Mouse (Mus musculus) embryonic facial prominence, embryonic 11.5 days (tissue): ENCODE data around the gene Chn2. TPM values are rescaled to one million over a fixed set of nuclear protein-coding genes. Genes with fewer than 3 reads are reported as not detected.

Source experiments
- ATAC-seq: fragments of 200-750 bp; cut with Nextera tagmentation; replicated peaks from 2 replicates; pipeline ENCODE4 v1.8.0; 2017; ENCODE audit warnings: low read depth; ENCODE audit not compliant: insufficient number of reproducible peaks, low FRiP score, low TSS enrichment
- DNase-seq: peaks from one replicate; pipeline ENCODE4 v3.0.0-alpha.2; 2015; ENCODE audit warnings: low spot score
- H3K27ac ChIP-seq: fragments of 300-500 bp; sonication (generic); replicated peaks from 2 replicates; pipeline ENCODE4 v1.5.1; 2014; ENCODE audit warnings: mild to moderate bottlenecking, low read depth, low read length, control low read depth
- H3K27me3 ChIP-seq: fragments of 300-500 bp; sonication (generic); 2 replicates; pipeline ENCODE4 v1.6.1; 2014; ENCODE audit warnings: mild to moderate bottlenecking, low read length, moderate library complexity, mixed read lengths; ENCODE audit not compliant: control insufficient read depth, insufficient read depth
- H3K36me3 ChIP-seq: fragments of 300-500 bp; sonication (generic); replicated peaks from 2 replicates; pipeline ENCODE4 v1.6.1; 2014; ENCODE audit warnings: low read depth, mild to moderate bottlenecking, low read length, moderate library complexity, mixed read lengths; ENCODE audit not compliant: control insufficient read depth, insufficient read depth
- H3K4me1 ChIP-seq: fragments of 300-500 bp; sonication (generic); 2 replicates; pipeline ENCODE4 v1.6.1; 2014; ENCODE audit warnings: low read length, mixed read lengths; ENCODE audit not compliant: control insufficient read depth, insufficient read depth
- H3K4me2 ChIP-seq: fragments of 300-500 bp; sonication (generic); 2 replicates; pipeline ENCODE4 v1.6.1; 2014; ENCODE audit warnings: low read depth, mild to moderate bottlenecking, control low read depth, low read length, moderate library complexity
- H3K4me3 ChIP-seq: fragments of 300-500 bp; sonication (generic); 2 replicates; pipeline ENCODE4 v1.5.1; 2014; ENCODE audit warnings: low read depth, low read length, control low read depth
- H3K9ac ChIP-seq: fragments of 300-500 bp; sonication (generic); replicated peaks from 2 replicates; pipeline ENCODE4 v1.6.1; 2014; ENCODE audit warnings: mild to moderate bottlenecking, control low read depth, low read length
- H3K9me3 ChIP-seq: fragments of 300-500 bp; sonication (generic); replicated peaks from 2 replicates; pipeline ENCODE4 v1.6.1; 2016; ENCODE audit warnings: mild to moderate bottlenecking, low read length, inconsistent platforms, mixed read lengths; ENCODE audit not compliant: control insufficient read depth
- WGBS: fragments of 180-500 bp; shearing (Covaris S2); extraction: QIAGEN DNeasy Blood & Tissue Kit; methylation state at CpG from one replicate; pipeline ENCODE4 v1.1.7; 2014; 5-methylcytosine and 5-hydroxymethylcytosine counted together
- polyA plus RNA-seq: library from polyadenylated mRNA; unstranded; fragments of >200 nt; fragmentation: Nextera tagmentation; extraction: Ambion mirVana; gene quantifications from 2 replicates; pipeline ENCODE4 v1.2.1, GENCODE M21; 2014

The Chn2 gene
- polyA plus RNA-seq, 1 experiment from 2014 or later, result 14.0 TPM

DNA sequence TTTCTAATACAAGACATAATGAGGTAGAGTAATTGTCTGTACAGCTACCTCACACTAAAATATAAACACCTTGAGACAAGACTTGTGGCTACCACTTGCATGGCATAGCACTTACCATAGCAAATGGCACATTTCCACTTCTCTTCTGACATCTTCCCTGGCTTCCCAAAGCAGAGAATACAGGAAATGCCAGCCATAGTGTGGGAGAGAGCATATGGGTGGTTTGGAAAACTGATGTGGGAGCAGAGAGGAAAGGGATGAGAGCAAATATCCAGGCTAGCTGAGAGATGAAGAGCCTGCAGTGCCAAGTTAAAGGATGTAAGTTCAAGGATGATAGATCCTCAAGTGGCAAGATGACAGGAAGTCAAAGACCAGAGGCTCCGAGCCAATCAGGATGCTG, 266.4 kb downstream of the Chn2 start:
- Histone ChIP-seq H3K9me3 (no peaks in the 10 kb centered on the region), H3K4me2 (no peak overlapping the region), H3K27me3 (no peaks in the 10 kb centered on the region), H3K4me1 (no peaks in the 10 kb centered on the region), H3K27ac (no peak overlapping the region), H3K9ac (no peak overlapping the region), H3K36me3 (no peaks in the 10 kb centered on the region), H3K4me3 (no peak overlapping the region)
- ATAC-seq (no peak), DNase-seq (no peak)
- 82% methylated on average over 1 of the region's 1 CpGs for whole genome bisulfite sequencing

DNA sequence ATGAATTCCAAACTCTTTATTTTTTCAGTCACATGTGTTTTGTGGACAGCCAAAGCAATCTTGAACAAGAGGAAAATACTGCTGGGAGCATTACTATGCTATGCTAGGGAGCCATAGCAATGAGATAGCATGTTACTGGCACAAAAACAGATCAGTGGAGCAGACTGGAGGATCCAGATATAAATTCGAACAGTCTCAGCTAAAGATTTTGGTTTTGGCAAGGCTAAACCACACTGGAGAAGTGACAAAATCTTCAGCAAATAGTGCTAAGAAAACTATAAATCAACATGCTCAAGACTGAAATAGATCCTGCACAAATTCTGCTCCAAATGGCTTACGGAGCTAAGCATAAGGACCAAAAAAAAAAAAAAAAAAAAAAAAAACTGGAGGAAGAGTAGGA, 273.7 kb downstream of the Chn2 start:
- no peaks in the 10 kb centered on the region for H3K36me3 ChIP-seq
- H3K4me2 ChIP-seq, result no peak overlapping the region
- no peaks in the 10 kb centered on the region for H3K9me3 ChIP-seq
- ATAC-seq (no peak), DNase-seq (no peak)
- no peaks in the 10 kb centered on the region for H3K4me1 ChIP-seq
- H3K27ac ChIP-seq, result no peak overlapping the region
- H3K9ac ChIP-seq, result no peak overlapping the region
- WGBS, result 89% methylated on average over 2 of the region's 2 CpGs
- H3K4me3 ChIP-seq, result no peak overlapping the region
- no peaks in the 10 kb centered on the region for H3K27me3 ChIP-seq

DNA sequence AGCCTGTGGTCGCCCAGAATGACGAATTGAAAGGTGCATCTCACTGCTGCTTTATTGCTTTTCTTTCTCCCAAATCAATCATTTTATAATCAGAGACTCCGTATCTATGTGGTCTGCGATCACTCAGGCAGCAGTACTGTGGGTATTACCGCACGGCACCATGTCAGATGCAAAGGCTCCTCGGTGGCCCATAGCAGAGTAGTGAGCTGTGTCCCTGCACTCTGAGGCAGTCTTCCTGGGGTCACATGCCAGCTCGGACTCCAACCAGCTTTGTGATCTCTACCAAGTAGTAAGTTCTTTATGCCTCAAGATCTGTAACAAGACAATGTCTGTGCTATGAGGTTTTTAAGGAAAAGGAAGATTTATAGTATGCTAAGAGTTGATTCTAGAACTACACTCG, 279.3 kb downstream of the Chn2 start:
- Histone ChIP-seq H3K27ac (no peak overlapping the region), H3K36me3 (no peaks in the 10 kb centered on the region), H3K4me3 (no peak overlapping the region), H3K27me3 (no peaks in the 10 kb centered on the region), H3K4me1 (no peaks in the 10 kb centered on the region), H3K9me3 (no peaks in the 10 kb centered on the region), H3K9ac (no peak overlapping the region), H3K4me2 (no peak overlapping the region)
- 89% methylated on average over 9 of the region's 9 CpGs for WGBS
- DNase-seq (no peak), ATAC-seq (no peak)

DNA sequence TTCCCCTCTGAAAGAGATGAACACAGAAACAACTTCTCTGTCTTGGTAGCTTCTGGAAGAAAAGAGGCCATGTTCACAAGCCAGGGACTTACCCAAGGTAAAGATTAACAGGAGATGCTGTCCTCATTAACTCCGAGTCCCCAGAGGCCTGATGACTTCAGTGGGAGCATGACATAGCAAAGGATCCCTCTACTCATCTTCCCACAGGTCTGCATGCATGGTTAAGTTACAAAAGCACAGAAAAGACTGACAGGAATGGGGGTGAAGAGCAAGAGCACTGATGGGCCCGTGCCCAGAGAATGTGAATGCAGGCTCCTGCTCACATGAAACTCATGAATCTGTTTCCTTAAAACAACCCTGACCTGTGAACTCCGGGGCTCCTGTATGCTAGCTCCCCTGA, 279.8 kb downstream of the Chn2 start:
- H3K9me3 ChIP-seq, result no peaks in the 10 kb centered on the region
- WGBS, result 70% methylated on average over 3 of the region's 3 CpGs

DNA sequence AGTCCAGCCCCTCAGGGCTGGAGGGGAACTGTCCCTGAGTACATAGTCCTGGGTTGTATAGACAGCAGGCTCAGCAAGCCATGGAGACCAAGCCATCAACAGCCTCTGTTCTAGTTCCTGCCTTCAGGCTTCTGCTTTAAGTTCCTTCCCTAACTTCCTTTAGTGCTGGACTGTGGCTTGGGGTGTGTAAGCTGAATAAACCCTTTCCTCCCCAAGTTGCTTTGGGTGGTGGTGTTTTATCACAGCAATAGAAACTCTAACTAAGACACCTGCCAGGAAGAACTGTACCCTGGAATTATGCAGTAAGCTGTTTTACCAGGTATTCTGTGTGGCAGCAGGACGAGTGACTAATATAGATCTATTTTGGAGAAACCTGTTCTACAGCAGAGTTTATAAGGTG, 280.9 kb downstream of the Chn2 start:
- ATAC-seq, result no peak
- H3K27ac ChIP-seq, result no peak overlapping the region
- H3K27me3 ChIP-seq, result 0 out of 2 replicates have a peak, but pooled peaks cover 2% of the 10 kb centered on the region
- no peak for DNase-seq
- no peaks in the 10 kb centered on the region for H3K9me3 ChIP-seq
- no peak overlapping the region for H3K4me3 ChIP-seq
- H3K9ac ChIP-seq, result no peak overlapping the region
- WGBS, result 97% methylated on average over 1 of the region's 1 CpGs
- no peak overlapping the region for H3K4me2 ChIP-seq
- H3K36me3 ChIP-seq, result no peaks in the 10 kb centered on the region
- no peaks in the 10 kb centered on the region for H3K4me1 ChIP-seq

More for the DNA sequence above, 279.8 kb downstream of the Chn2 start:
- Histone ChIP-seq H3K27me3 (0 out of 2 replicates have a peak, but pooled peaks cover 2% of the 10 kb centered on the region), H3K9ac (no peak overlapping the region), H3K4me2 (no peak overlapping the region), H3K4me3 (no peak overlapping the region), H3K4me1 (no peaks in the 10 kb centered on the region), H3K36me3 (no peaks in the 10 kb centered on the region), H3K27ac (no peak overlapping the region)
- DNase-seq (no peak), ATAC-seq (no peak)

DNA sequence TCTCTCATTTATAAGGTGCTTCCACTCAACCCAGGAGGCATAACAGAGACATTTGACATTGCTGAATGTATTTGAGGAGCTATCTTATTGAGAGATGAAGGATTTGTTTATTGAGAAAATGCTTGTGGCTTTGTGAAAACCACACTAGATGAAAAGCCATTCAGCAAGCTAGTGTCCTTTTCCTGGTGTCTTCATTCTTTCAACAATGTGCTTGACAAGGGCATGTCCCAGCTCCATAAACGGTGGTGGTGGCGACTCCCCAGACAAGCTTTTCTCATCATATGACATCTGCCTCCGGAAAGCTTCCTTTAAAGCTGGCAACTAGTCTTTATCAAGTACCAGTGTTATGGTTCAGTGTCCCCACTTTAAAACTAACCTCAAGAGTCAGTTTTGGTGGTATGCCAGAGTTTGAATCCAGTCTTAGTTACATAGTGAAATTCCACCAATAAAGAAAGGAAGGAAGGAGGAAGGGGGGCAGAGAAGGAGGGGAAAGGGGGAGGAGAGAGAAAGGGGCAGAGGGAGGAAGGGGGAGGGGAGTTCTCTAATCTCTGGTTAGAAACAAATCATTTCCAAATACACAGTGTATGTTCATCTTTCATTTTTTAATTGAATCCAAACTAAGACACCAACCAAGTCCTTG, 286.0 kb downstream of the Chn2 start, which contains the start of gene Prr15:
Prr15 (plus strand) TSS at position 590 of the 640 bp plus-strand sequence.
- Histone ChIP-seq H3K9me3 (no peaks in the 10 kb centered on the region), H3K27ac (no peak within 1 kb of the TSS), H3K27me3 (peaks cover 28% of the 10 kb centered on the region), H3K9ac (no peak within 1 kb of the TSS), H3K4me2 (peak within 1 kb of the TSS; percentile 92), H3K4me3 (peak within 1 kb of the TSS; percentile 49), H3K36me3 (no peaks in the 10 kb centered on the region), H3K4me1 (peaks cover 7% of the 10 kb centered on the region)
- 68% methylated on average over 3 of the region's 3 CpGs for WGBS
- ATAC-seq (no peak), DNase-seq (no peak)

DNA sequence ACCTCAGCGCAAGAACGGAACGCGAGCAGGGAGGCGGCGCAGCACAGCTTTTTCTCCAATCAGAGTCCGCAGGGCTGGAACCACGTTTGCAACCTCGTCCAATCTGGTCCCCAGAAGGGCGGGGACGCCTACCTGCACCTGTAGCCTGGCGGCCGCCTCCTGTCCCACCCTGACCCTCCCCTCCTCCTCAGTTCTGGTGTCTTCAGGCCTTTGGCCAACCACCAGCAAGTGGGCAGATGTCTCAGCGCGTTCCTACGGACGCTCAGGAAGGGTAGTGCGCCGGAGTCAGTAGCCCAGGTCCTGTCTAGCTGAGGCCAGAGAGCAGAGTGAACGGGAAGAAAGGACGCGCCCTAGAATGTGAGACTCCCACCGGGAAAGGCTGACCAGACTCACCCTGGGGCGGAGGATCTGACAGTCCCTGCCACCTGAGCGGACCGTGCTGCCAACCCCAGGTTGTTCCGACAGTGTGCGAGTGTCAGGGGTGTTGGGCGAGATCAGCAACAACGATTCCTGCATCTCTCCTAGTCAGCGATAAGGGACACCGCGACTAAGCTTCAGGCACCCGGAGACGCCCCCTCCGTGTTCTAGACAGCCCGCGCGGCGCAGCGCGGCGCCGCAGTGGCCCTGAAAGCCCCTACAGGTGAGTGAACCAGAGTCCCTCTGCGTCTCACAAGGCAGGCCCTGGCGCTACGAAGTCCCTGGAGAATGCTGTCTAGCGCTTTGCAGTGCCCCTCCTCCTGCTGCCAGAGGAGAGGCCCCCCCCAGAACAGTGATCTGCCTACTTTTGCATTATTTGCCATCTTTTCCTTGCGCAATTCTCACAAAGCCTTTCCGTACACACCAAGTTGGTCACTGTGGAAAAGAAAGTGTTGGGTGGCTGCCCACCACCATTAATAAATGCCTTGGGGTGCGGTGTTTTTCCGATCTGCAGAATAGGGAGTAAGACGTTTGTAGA, 287.6 kb downstream of the Chn2 start:
- Histone ChIP-seq H3K4me1 (peaks cover 7% of the 10 kb centered on the region), H3K9ac (peak overlapping the region; percentile 32; the same call in 1 of the 2 replicates), H3K4me2 (peak overlapping the region; percentile 92), H3K36me3 (no peaks in the 10 kb centered on the region), H3K4me3 (peak overlapping the region; percentile 49), H3K27ac (no peak overlapping the region), H3K27me3 (peaks cover 28% of the 10 kb centered on the region), H3K9me3 (no peaks in the 10 kb centered on the region)
- ATAC-seq (peak; percentile 53; the same call in 1 of the 2 replicates), DNase-seq (peak; percentile 77)
- under 1% methylated on average over 53 of the region's 53 CpGs for WGBS

DNA sequence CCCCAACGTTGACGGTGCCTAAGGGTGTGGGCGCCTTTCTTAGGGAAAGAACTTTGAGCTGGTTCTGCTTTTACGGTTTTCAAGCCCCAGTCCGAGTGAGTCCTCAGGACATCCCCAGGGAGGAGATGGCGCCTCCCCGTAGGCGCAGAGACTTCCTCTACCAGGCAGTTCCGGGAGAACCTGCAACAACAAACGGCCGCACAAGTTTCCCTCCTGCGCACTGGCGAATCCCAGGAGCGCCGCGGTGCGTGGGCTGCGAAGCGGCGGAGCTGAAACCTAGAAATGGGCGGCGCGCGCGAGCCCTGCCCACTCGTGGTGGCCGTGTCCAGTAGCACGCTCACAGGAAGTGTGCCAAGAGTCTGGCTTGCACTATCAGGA, 288.3 kb downstream of the Chn2 start:
- H3K27ac ChIP-seq, result no peak overlapping the region
- peak; percentile 46 for DNase-seq
- 1% methylated on average over 28 of the region's 28 CpGs for WGBS

More for the DNA sequence above, 288.3 kb downstream of the Chn2 start:
- peaks cover 7% of the 10 kb centered on the region for H3K4me1 ChIP-seq
- H3K27me3 ChIP-seq, result peaks cover 28% of the 10 kb centered on the region
- peak overlapping the region; percentile 43 for H3K9ac ChIP-seq
- no peaks in the 10 kb centered on the region for H3K9me3 ChIP-seq
- peak overlapping the region; percentile 49 for H3K4me3 ChIP-seq
- H3K4me2 ChIP-seq, result peak overlapping the region; percentile 92
- ATAC-seq, result no peak
- no peaks in the 10 kb centered on the region for H3K36me3 ChIP-seq
